Mouse (Mus musculus): ENCODE results near the gene Zfp683.
A peak's percentile ranks its signal among the peaks of the same experiment; 100 is the strongest.

Zfp683 gene

GRCm38 (mm10) chr4:134053538-134053937 is at the start of gene Zfp683:
Gene Zfp683 (plus strand): TSS chr4:134053838.
- DNase-seq = no peak

- peak; percentile 36 for DNase-seq
Observed at GRCm38 (mm10) chr4:134005581-134006358, 47.9 kb upstream of the Zfp683 start.

- no peak for DNase-seq
Observed at GRCm38 (mm10) chr4:134006845-134007244, 46.8 kb upstream of the Zfp683 start.

GRCm38 (mm10) chr4:134009709-134010108 is 43.9 kb upstream of the Zfp683 start:
- no peak for DNase-seq

- no peak for DNase-seq
Observed at GRCm38 (mm10) chr4:134011450-134012414, 41.9 kb upstream of the Zfp683 start.

- no peak for DNase-seq
Observed at GRCm38 (mm10) chr4:134012858-134013528, 40.6 kb upstream of the Zfp683 start.

GRCm38 (mm10) chr4:134016208-134016607 is 37.4 kb upstream of the Zfp683 start:
- DNase-seq = no peak

GRCm38 (mm10) chr4:134016767-134017166 is 36.9 kb upstream of the Zfp683 start:
- no peak for DNase-seq

GRCm38 (mm10) chr4:134017201-134017865 is 36.3 kb upstream of the Zfp683 start:
- no peak for DNase-seq

GRCm38 (mm10) chr4:134018038-134018778 is 35.4 kb upstream of the Zfp683 start:
- DNase-seq = no peak

GRCm38 (mm10) chr4:134018779-134019145 is 34.9 kb upstream of the Zfp683 start, which contains the start of gene Lin28a:
Gene Lin28a (minus strand): TSS chr4:134018841.
- no peak for DNase-seq

GRCm38 (mm10) chr4:134019210-134019609 is 34.4 kb upstream of the Zfp683 start:
- DNase-seq = no peak

GRCm38 (mm10) chr4:134019641-134020351 is 33.8 kb upstream of the Zfp683 start:
- no peak for DNase-seq

GRCm38 (mm10) chr4:134020621-134021020 is 33.0 kb upstream of the Zfp683 start:
- DNase-seq = peak; percentile 83

- no peak for DNase-seq
Observed at GRCm38 (mm10) chr4:134025802-134026201, 27.8 kb upstream of the Zfp683 start.

- DNase-seq = peak; percentile 77
Observed at GRCm38 (mm10) chr4:134035953-134036352, 17.7 kb upstream of the Zfp683 start.

- peak; percentile 13 for DNase-seq
Observed at GRCm38 (mm10) chr4:134041317-134042123, 12.1 kb upstream of the Zfp683 start.

- DNase-seq = no peak
Observed at GRCm38 (mm10) chr4:134043041-134043440, 10.6 kb upstream of the Zfp683 start.

GRCm38 (mm10) chr4:134047648-134048047 is 6.0 kb upstream of the Zfp683 start:
- DNase-seq = no peak

- no peak for DNase-seq
Observed at GRCm38 (mm10) chr4:134051912-134052311, 1.7 kb upstream of the Zfp683 start.

All from lung, postnatal 36 days (tissue).